Mouse (Mus musculus): ENCODE results near the gene Tspoap1.
A peak's percentile ranks its signal among the peaks of the same experiment; 100 is the strongest.

Gene Tspoap1

GRCm38 (mm10) chr11:87759609-87760005, 734 bp upstream of the Tspoap1 start:
- peak; percentile 80 for DNase-seq

DNA sequence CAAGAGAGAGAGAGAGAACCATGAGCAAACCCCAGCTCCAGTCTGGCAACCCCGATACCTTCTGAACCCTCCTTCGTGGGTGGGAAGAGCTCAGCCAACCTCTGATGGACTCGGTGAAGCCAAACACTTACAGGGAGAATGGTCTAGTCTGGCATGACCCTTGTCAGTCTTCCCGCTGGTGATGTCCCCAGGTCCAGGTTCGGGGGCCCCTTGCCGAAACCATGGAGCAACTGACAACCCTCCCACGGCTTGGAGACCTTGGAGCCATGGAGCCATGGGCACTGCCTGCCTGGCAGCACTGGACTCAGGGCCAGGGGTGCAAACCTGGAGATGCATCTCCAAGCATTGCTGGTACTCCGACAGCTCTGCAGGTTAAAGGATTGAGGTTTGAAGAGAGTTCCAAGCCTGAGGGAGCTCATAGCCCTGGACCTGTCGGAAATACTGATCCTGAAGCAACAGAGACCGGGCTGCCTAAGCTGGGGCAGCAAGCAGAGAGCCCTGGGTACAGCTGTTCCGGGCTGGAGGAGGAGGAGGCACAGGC, 910 bp downstream of the Tspoap1 start:
- DNase-seq = no peak

DNA sequence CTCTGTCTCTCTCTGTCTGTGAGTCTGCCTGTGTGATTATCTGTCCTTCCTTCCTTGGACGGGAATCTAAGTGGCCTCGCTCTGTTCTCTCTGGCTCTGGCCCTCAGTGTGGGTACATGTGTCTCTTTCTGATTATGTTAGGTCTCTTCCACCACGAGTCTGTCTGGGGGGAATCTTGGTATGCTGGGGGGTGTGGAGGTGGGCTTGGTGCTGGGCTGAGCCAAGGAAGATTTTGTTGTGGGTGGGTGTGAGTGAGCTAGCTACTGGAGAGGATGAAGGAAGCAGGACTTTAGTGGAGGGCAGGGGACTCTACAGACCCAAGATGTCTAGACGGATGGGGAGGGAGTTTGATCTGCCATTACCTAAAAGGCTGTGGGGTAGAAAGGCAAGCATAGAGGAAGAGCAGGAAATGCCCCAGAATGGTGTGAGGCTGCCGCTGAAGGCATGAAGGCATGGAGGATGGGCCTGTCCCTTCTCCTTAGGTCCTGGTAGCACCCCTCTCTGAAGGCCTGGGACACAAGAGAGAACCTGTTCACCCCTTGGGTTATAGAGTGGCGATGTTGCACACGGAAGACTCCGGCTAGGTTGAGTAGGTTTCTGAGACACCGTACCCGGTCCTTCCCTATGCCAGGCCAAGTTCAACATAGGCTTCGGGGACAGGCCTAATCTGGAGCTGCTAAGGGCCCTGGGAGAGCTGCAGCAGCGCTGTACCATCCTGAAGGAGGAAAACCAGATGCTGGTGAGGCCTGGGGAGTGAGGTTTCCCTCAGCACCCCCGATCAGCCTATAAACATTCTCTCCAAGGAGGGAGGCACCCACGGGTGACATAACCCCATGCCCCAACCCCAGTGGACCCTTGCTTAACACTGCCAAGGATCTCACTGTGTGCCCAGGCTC, 1.7 kb downstream of the Tspoap1 start:
- DNase-seq = no peak

GRCm38 (mm10) chr11:87762702-87763385, 2.5 kb downstream of the Tspoap1 start:
- DNase-seq = no peak

GRCm38 (mm10) chr11:87763511-87763987, 3.2 kb downstream of the Tspoap1 start:
- no peak for DNase-seq

DNA sequence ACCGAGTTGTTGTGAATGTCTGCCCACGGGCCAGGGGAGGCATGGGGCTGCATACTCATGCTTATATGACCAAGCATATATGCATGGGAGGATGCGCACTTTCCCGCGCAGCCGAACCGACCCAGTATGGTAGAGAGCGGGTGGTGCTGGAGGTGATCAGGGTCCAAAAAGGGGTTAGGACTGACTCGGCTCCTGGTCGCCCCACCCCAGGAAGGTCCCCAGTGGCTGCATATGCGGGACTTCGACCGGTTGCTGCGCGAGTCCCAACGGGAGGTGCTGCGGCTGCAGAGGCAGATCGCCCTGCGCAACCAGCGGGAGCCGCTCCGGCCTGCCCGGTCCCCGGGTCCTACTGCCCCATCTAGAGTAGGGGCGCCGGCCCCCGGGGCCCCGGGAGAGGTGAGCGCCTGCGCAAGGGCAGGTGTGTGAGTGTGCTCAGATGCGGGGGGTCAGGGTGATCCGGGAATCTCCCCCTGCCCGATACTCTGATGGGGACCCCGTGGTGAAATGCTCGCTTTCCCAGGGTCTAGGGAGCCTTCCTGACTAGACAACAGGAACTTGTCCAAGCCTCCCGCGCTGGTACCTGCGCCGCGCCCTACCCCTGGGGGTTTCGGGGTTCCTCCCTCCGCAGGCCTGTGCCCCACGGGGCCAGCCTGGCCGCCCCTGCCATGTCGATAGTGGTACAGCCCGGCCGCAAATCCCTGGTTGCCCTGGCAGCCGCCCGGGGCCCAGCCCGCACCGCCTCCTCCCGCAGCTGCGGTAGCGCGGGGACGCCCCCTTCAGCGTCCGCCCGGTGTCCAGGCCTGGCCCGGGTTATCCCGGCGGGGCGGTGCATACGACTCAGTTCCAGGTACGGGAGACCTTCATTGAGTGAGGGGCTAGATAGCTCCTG, 3.9 kb downstream of the Tspoap1 start:
- DNase-seq = no peak

DNA sequence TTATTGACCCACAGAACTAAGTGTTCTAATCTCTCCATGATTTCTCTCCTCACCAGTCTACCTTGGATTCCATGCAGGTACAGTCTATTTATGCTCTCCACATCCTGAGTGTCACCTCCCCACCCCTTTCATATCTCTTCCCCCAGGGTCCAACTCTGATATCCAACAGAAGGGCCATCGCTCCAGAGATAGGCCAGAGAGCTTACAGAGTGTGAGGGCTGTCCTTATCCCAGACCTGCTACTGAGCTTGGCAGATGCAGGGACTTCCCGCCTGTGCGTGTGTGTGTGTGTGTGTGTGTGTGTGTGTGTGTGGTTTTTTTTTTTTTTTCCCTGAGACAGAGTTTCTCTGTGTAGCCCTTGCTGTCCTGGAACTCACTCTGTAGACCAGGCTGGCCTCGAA, 8.4 kb downstream of the Tspoap1 start:
- no peak for DNase-seq

DNA sequence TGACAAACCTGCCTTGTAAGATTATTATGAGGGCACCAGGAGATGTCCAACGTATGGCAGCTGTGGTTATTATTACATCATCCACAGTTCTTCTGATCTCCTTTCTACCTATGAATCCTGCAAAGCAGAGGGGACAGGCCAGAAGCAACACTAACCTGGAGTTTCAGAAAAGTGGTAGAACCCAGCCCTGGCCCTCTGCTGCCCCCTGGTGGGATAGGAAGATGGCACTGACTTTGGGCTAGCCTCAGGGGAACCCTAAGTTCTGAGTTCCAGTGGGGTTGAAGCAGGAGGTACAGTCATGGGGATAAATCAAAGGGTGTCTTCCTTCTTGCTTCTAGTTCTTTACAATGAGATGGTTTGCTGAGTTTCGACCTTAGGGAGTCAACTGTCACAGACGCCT, 10.6 kb downstream of the Tspoap1 start:
- DNase-seq = peak; percentile 82

- DNase-seq = no peak
These were observed 12.0 kb downstream of the Tspoap1 start for GRCm38 (mm10) chr11:87772354-87772753.

DNA sequence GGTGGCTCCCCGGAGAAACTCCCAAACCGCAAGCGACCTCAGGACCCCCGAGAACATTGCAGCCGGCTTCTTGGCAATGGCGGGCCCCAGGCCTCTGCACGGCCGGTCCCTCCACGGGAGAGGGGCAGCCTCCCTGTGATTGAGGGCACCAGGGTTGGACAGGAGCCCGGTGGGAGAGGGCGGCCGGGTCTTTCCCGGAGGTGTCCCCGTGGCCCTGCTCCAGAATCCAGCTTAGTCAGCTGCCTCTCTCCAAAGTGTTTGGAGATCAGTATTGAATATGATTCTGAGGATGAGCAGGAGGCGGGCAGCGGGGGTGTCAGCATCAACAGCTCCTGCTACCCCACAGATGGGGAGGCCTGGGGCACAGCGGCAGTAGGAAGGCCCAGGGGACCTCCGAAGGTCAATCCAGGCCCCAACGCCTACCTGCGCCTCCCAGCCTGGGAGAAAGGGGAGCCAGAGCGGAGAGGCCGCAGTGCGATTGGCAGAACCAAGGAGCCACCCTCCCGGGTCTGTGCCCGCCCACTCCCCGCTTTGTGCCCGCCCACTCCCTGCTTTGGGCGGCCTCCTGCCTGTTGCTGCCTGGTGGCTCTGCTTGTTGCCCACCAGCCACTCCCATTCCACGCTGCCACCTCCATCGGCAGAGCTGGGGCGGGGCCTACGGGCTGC, 17.9 kb downstream of the Tspoap1 start:
- DNase-seq = peak; percentile 76

GRCm38 (mm10) chr11:87778915-87779314, 18.6 kb downstream of the Tspoap1 start:
- no peak for DNase-seq

DNA sequence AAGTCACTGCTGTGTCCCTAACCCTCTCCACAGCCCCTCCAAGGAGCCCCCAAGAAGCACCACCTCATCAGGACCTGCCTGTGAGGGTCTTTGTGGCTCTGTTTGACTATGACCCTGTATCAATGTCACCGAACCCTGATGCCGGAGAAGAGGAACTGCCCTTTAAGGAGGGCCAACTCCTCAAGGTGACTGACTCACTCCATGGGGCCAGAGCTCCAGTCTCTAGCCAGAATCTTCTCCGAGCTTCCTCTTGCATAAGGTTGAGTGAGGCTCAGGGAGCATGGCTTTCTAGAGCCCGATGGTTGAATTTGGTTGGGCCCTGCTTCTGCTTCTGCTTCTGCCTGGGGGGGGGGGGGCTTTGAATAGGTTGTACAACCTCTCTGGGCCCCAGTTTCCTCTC, 19.1 kb downstream of the Tspoap1 start:
- DNase-seq = no peak

DNA sequence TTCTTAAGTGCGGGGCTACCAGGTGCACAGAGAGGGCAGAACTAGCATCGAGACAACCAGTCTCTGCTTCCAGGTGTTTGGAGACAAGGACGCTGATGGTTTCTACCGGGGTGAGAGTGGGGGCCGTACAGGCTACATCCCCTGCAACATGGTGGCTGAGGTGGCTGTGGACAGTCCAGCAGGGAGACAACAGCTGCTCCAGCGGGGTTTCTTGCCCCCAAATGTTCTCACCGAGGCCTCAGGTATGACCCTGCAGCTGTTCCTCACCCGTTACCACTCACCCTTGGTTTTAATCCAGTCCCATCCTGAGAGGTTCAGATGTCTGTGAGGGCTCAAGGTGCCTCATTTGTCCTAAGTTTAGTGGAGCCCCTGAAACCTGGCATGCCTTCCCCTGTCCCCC, 19.8 kb downstream of the Tspoap1 start:
- no peak for DNase-seq

DNA sequence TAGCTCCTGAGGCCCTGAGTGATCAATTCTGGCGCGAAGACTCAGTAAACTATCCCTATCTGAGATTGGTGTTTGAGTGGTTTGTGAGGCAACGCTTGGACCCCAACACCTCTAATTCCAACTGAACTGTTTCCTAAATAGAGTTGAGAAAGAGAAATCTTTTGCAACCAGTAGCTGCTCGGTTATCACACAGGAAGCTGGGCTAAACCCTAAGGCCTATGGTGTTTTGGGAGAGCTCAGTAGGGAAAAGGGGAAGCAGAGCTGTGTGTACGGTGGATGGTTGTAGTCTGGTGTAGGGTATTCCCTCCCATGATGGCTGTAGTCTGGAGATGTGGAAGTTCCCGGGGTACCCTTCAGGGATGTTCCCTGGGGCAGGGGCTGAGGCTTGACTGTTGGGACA, 29.7 kb downstream of the Tspoap1 start:
- no peak for DNase-seq

DNA sequence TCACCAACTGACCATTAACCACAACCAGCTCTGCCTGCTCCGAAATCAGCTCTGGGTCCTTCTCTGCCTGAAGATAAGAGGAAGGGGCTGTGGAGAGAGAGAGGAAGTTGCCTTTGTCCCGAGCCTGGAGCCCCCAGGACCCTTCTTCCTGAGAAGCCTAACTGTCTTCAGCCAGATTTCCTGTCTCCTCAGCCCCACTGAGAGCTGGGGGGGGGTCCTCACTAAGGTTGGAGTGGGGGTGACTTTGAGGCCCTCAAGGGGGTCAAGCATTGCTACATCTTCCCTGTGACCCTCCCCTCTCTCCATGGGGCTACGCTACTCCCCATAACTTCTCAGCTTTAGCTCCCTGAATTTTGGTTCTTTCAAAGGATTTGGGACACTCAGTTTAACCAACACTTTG, 33.1 kb downstream of the Tspoap1 start, which contains the start of gene Mpo:
Gene Mpo, plus strand, starts transcription at position 122 of the 400 bp plus-strand sequence.
- DNase-seq = peak; percentile 29

- DNase-seq = no peak
These were observed 41.5 kb downstream of the Tspoap1 start for GRCm38 (mm10) chr11:87801711-87802275.

DNA sequence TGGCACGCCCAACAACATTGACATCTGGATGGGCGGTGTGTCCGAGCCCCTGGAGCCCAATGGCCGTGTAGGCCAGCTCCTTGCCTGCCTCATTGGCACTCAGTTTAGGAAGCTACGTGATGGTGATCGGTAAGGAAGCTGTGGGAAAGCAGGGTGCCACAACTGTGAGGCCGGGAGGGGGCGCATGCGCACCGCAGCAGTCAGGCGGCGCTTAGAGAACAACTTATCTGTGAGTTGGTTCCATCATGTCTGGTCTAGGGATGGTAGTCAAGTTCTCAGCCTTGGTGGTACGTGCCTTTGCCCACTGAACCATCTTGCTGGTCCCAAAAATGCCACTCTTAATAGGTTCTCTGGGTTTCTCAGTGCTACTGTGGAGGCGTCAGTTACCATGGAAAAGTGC, 42.3 kb downstream of the Tspoap1 start:
- peak; percentile 32 for DNase-seq

DNA sequence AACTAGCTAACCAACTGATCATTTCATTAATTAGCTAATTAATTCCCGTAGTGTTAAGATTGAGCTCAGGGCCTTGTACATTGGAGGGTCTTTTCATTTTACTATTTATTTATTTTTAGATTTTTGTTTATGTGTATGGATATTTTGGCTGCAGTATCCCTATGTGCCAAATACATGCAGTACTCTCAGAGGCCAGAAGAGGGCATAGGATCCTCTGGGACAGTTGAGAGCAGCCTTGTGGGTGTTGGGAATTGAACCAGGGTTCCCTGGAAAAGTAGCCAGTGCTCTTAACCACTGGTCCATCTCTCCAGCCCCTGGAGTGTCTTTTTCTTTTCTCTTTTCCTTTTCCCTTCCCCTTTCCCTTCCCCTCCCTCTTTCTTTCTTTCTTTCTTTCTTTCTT, 45.1 kb downstream of the Tspoap1 start:
- DNase-seq = peak; percentile 38

- DNase-seq = no peak
These were observed 47.1 kb downstream of the Tspoap1 start for GRCm38 (mm10) chr11:87807433-87807832.

- DNase-seq = no peak
These were observed 47.9 kb downstream of the Tspoap1 start for GRCm38 (mm10) chr11:87808236-87808635.

DNA sequence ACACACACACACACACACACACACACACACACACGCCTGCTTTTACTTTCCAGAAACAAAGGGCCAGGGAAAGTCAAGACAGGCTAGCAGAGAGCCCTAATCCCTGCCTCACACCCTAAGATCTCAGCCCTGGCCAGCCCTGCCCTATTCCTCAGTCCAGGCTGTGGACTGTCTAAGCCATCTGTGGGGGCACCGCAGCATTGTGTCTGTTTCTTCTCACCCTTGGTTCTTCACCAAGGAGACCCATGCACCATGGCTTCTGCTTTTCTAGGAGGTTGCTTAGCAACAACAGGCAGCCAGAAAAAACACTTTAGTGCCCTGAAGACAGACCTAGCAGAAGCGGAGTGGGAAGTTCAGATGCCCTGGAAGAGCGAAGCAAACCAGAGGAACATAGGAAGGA, 51.1 kb downstream of the Tspoap1 start:
- no peak for DNase-seq

GRCm38 (mm10) chr11:87814831-87815230, 54.5 kb downstream of the Tspoap1 start:
- DNase-seq = no peak
